Mouse (Mus musculus) midbrain, embryonic 14.5 days (tissue): ENCODE measurements at regions not wholly inside any gene's neighbourhood (a gene's known extent, or its start where the extent isn't known, plus 50 kb on each side); places are given as distances from the start of the nearest gene placed in this dataset.

Source experiments
- ATAC-seq: fragments of 200-750 bp; cut with Nextera tagmentation; 2 replicates; pipeline ENCODE4 v1.8.0; 2017; ENCODE audit warnings: moderate number of reproducible peaks, moderate library complexity; ENCODE audit not compliant: low FRiP score, low TSS enrichment
- DNase-seq: peaks from one replicate; pipeline ENCODE4 v3.0.0-alpha.2; 2015
- H3K27ac ChIP-seq: fragments of 300-500 bp; sonication (generic); replicated peaks from 2 replicates; pipeline ENCODE4 v1.5.1; 2014; ENCODE audit warnings: mild to moderate bottlenecking, low read depth, low read length, moderate library complexity
- H3K27me3 ChIP-seq: fragments of 300-500 bp; sonication (generic); 2 replicates; pipeline ENCODE4 v1.6.1; 2014; ENCODE audit warnings: low read length, control low read depth, mixed read lengths; ENCODE audit not compliant: control insufficient read depth, insufficient read depth
- H3K36me3 ChIP-seq: fragments of 300-500 bp; sonication (generic); 2 replicates; pipeline ENCODE4 v1.6.1; 2014; ENCODE audit warnings: low read length, control low read depth; ENCODE audit not compliant: control insufficient read depth, insufficient read depth
- H3K4me1 ChIP-seq: fragments of 300-500 bp; sonication (generic); 2 replicates; pipeline ENCODE4 v1.6.1; 2014; ENCODE audit warnings: mild to moderate bottlenecking, antibody characterized with exemption, low read length, control low read depth; ENCODE audit not compliant: control insufficient read depth, insufficient read depth
- H3K4me2 ChIP-seq: fragments of 300-500 bp; sonication (generic); 2 replicates; pipeline ENCODE4 v1.6.1; 2014; ENCODE audit warnings: mild to moderate bottlenecking, low read length, moderate library complexity
- H3K4me3 ChIP-seq: fragments of 300-500 bp; sonication (generic); replicated peaks from 2 replicates; pipeline ENCODE4 v1.5.1; 2014; ENCODE audit warnings: low read depth, low read length
- H3K9ac ChIP-seq: fragments of 300-500 bp; sonication (generic); replicated peaks from 2 replicates; pipeline ENCODE4 v1.6.1; 2014; ENCODE audit warnings: mild to moderate bottlenecking, low read length, moderate library complexity
- H3K9me3 ChIP-seq: fragments of 300-500 bp; sonication (generic); 2 replicates; pipeline ENCODE4 v1.6.1; 2016; ENCODE audit warnings: low read length, control low read depth, mixed read lengths; ENCODE audit not compliant: control insufficient read depth
- WGBS: fragments of 180-500 bp; shearing (Covaris S2); extraction: QIAGEN DNeasy Blood & Tissue Kit; methylation state at CpG from one replicate; pipeline ENCODE4 v1.1.7; 2014; 5-methylcytosine and 5-hydroxymethylcytosine counted together

DNA sequence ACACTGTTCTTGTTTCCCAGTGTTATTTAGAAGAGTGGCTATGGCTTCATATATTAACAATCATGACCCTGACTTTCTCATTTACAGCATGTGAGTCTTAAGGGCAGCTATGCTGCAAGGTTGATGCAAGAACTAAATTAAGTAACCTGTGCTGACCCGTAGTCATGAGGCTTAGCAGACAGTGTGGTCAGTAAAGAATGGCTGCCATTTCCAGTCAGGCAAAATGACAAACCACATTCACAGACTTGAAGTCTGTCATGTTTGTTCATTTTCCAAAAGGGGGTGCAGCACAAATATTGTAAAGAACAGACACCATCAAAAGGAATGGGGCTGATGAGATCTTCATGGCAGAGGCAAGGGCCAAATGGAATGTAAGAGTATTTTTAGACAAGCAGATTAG lies 435.2 kb downstream of the Gpam start:
- Histone ChIP-seq H3K27ac (no peak overlapping the region), H3K4me3 (no peak overlapping the region), H3K4me1 (no peaks in the 10 kb centered on the region), H3K9me3 (no peaks in the 10 kb centered on the region), H3K4me2 (no peak overlapping the region), H3K36me3 (no peaks in the 10 kb centered on the region), H3K27me3 (no peaks in the 10 kb centered on the region), H3K9ac (no peak overlapping the region)
- WGBS, result 93% methylated on average over 1 of the region's 1 CpGs
- ATAC-seq (no peak), DNase-seq (no peak)

DNA sequence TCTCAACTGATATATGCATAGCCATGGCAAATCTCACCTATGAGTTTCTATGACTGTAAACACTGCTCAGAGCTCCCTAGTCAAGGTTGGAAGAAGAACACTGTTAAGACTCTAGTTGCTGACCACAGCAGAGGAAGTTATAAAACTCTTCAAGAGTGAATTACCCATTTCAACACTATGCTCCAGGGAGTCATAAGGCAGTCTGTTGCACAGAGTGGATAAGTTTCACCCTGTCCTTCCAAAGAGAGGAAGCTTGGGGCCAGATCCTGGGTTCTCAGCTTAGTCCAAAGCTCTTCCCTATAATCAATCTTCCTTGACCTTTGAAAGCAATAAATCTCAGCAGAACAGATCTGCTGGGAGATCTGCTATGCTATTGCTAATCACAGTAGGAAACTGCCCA lies 438.4 kb downstream of the Gpam start:
- no peaks in the 10 kb centered on the region for H3K36me3 ChIP-seq
- DNase-seq (no peak), ATAC-seq (no peak)
- no peak overlapping the region for H3K9ac ChIP-seq
- no peaks in the 10 kb centered on the region for H3K9me3 ChIP-seq
- no peak overlapping the region for H3K4me2 ChIP-seq
- no peaks in the 10 kb centered on the region for H3K4me1 ChIP-seq
- no peak overlapping the region for H3K27ac ChIP-seq
- no peak overlapping the region for H3K4me3 ChIP-seq
- H3K27me3 ChIP-seq, result no peaks in the 10 kb centered on the region

DNA sequence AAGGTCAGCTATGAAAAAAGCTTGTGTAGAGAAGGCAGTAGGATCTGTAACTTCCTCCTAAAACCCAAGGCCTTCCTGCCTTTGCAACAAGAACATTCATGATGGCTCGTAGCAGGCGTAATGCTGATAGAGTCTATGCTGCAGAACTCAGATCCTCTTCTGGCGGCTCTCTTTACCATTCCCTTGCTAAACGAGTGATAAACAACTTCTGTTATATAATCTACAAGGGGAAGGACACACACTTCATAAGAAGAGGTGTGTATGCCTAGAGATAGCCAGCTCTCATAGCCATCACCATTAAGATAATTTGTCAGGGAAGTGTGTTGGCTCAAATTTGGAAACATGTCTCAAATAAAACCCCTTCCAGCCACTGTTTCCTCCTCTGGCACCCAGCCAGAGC lies 441.9 kb downstream of the Gpam start:
- DNase-seq, result no peak
- Histone ChIP-seq H3K4me1 (no peaks in the 10 kb centered on the region), H3K27me3 (no peaks in the 10 kb centered on the region), H3K9ac (no peak overlapping the region), H3K36me3 (no peaks in the 10 kb centered on the region), H3K9me3 (no peaks in the 10 kb centered on the region), H3K27ac (no peak overlapping the region), H3K4me2 (no peak overlapping the region), H3K4me3 (no peak overlapping the region)
- no peak for ATAC-seq
- 89% methylated on average over 4 of the region's 4 CpGs for WGBS
